Mouse (Mus musculus): ENCODE measurements around the gene Olfr1366. TPM values are rescaled to one million over a fixed set of nuclear protein-coding genes. Genes with fewer than 3 reads are reported as not detected.
"Not testable (repeated sequence)": the region's sequence is repeated elsewhere in the genome, so short reads cannot be mapped to it uniquely, and the experiment has no call there.

The Olfr1366 gene
- polyA plus RNA-seq, 1 experiment from 2014 or later = 0.21 TPM

DNA sequence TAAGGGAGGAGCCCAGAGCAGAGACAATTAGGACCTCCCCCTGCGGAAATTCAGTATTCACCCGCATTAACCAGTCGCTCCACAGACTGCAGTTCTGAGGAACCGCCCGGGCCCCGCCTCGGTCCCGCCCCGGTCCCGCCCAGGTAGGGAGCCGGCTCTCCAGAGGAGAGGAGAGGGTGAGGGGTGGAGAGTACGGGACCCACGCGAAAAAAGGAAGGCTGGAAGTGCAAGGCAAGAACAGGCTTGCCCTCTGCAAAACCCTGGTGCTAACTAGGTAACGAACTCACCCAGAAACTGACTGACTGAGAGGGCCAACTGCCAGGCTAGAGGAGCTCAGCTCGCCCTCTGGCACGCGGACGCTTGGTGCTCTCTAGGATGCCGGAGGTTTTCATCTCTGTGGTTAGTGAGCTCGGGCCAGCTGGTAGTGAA, 36.4 kb downstream of the Olfr1366 start:
- ATAC-seq (ENCODE audit: insufficient number of reproducible peaks, low FRiP score, low TSS enrichment, low read depth) = peak; percentile 98
- Histone ChIP-seq H3K36me3 (ENCODE audit: control insufficient read depth, insufficient read depth, low read length) (no peaks in the 10 kb centered on the region), H3K27me3 (ENCODE audit: control insufficient read depth, insufficient read depth, low read length) (no peaks in the 10 kb centered on the region), H3K27ac (replicated peaks; ENCODE audit: low read depth, low read length) (peak overlapping the region; percentile 65; the same call in 1 of the 2 replicates), H3K4me1 (ENCODE audit: control insufficient read depth, insufficient read depth, low read length) (no peaks in the 10 kb centered on the region), H3K4me3 (ENCODE audit: low read depth, low read length) (peak overlapping the region; percentile 62), H3K9ac (ENCODE audit: low read length) (peak overlapping the region; percentile 69), H3K9me3 (ENCODE audit: control insufficient read depth, low read length) (no peaks in the 10 kb centered on the region), H3K4me2 (ENCODE audit: low read depth, severe bottlenecking) (peak overlapping the region; percentile 51)
- 0% methylated on average over 21 of the region's 21 CpGs for WGBS
- peak; percentile 90 for DNase-seq (ENCODE audit: low spot score)

DNA sequence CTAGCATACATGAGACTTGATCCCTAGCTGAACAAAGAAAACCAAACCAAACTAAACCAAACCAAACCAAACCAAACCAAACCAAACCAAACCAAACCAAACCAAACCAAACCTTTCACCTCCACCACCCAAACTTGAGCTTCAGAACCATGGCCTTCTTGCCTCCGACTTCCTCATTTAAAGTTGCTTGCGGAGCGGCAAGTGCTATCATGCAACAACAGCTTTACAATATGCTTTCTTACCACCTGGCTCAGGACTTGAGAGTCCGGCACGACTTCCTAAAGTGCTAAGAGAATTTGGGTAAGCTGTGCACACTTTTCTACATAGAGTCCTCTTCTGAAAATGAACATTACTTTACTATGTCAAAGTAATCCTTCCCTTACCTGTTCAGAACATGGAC, 40.3 kb downstream of the Olfr1366 start:
- Histone ChIP-seq H3K9ac (ENCODE audit: low read length) (no peak overlapping the region), H3K9me3 (ENCODE audit: control insufficient read depth, low read length) (no peaks in the 10 kb centered on the region), H3K4me3 (ENCODE audit: low read depth, low read length) (no peak overlapping the region), H3K4me2 (ENCODE audit: low read depth, severe bottlenecking) (no peak overlapping the region), H3K4me1 (ENCODE audit: control insufficient read depth, insufficient read depth, low read length) (no peaks in the 10 kb centered on the region), H3K36me3 (ENCODE audit: control insufficient read depth, insufficient read depth, low read length) (no peaks in the 10 kb centered on the region), H3K27me3 (ENCODE audit: control insufficient read depth, insufficient read depth, low read length) (no peaks in the 10 kb centered on the region), H3K27ac (replicated peaks; ENCODE audit: low read depth, low read length) (no peak overlapping the region)
- ATAC-seq (ENCODE audit: insufficient number of reproducible peaks, low FRiP score, low TSS enrichment, low read depth) (no peak), DNase-seq (ENCODE audit: low spot score) (no peak)
- WGBS = 87% methylated on average over 5 of the region's 5 CpGs

DNA sequence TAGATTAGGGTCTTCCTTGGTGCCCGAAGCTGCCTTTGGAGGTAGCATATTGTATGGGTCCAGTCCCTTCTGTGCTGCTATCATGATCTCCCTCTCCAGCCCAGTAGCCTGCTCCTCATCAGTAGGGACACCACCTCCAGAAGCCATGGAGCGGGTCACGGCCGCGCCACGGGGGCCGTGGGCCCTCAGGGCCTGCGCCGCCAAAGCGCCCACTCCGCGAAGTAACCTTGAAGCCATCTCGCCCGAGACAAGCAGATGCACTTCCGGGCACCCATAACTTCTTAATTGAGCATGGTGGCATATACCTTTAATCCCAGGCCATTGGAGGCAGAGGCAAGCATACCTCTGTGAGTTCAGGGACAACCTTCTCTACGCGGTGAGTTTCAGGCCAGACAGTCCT, 41.4 kb downstream of the Olfr1366 start, which contains the start of gene Gm11273:
TSS of gene Gm11273 (minus strand) at position 237 of the 400 bp plus-strand sequence.
- H3K4me1 ChIP-seq (ENCODE audit: control insufficient read depth, insufficient read depth, low read length); ATAC-seq (ENCODE audit: insufficient number of reproducible peaks, low FRiP score, low TSS enrichment, low read depth): not testable (repeated sequence)

DNA sequence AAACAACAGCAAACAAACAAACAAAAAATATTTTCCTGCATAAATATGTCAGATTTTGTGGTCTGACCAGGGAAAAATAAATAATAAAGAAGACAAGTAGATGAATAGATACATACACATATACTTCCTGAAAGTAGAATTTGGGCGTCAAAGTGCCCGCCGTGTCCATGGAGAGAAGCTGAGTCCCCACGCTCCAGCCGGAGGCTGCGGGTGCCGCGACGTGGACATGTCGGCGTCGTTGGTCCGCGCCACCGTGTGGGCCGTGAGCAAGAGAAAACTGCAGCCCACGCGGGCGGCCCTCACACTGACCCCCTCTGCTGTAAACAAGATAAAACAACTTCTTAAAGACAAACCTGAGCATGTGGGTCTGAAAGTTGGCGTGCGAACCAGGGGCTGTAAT, 47.5 kb downstream of the Olfr1366 start, which contains the start of gene AK157302:
TSS of gene AK157302 (plus strand) at position 144 of the 400 bp plus-strand sequence.
- DNase-seq (ENCODE audit: low spot score) (no peak), ATAC-seq (ENCODE audit: insufficient number of reproducible peaks, low FRiP score, low TSS enrichment, low read depth) (no peak)
- 94% methylated on average over 21 of the region's 21 CpGs for WGBS
- Histone ChIP-seq H3K27ac (replicated peaks; ENCODE audit: low read depth, low read length) (no peak within 1 kb of the TSS), H3K9ac (ENCODE audit: low read length) (no peak within 1 kb of the TSS), H3K4me3 (ENCODE audit: low read depth, low read length) (no peak within 1 kb of the TSS), H3K4me1 (ENCODE audit: control insufficient read depth, insufficient read depth, low read length) (no peaks in the 10 kb centered on the region), H3K9me3 (ENCODE audit: control insufficient read depth, low read length) (no peaks in the 10 kb centered on the region), H3K36me3 (ENCODE audit: control insufficient read depth, insufficient read depth, low read length) (no peaks in the 10 kb centered on the region), H3K27me3 (ENCODE audit: control insufficient read depth, insufficient read depth, low read length) (no peaks in the 10 kb centered on the region), H3K4me2 (ENCODE audit: low read depth, severe bottlenecking) (no peak within 1 kb of the TSS)

More for the DNA sequence above, 41.4 kb downstream of the Olfr1366 start, which contains the start of gene Gm11273:
- not testable (repeated sequence) for H3K27me3 ChIP-seq (ENCODE audit: control insufficient read depth, insufficient read depth, low read length); H3K27ac ChIP-seq (replicated peaks; ENCODE audit: low read depth, low read length); H3K4me3 ChIP-seq (ENCODE audit: low read depth, low read length); H3K4me2 ChIP-seq (ENCODE audit: low read depth, severe bottlenecking); H3K36me3 ChIP-seq (ENCODE audit: control insufficient read depth, insufficient read depth, low read length); DNase-seq (ENCODE audit: low spot score); H3K9me3 ChIP-seq (ENCODE audit: control insufficient read depth, low read length); H3K9ac ChIP-seq (ENCODE audit: low read length)
- WGBS = 94% methylated on average over 17 of the region's 17 CpGs

DNA sequence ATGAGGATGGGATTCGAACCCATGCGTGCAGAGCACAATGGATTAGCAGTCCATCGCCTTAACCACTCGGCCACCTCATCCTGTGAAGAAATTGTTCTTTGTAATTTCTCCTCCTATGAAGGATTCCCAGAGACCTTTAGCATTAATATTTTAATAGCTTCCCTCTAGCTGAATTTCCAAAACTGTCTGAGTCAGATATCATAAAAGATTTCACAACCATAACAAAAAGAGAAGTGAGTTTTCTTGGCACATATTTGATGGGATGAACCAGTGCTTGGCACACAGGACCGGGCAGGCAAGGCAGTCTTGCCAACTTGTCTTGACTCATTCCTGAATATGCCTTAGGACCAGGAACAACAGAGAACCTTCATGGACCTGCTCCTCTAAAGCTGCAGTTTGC, 49.8 kb downstream of the Olfr1366 start:
- Histone ChIP-seq H3K36me3 (ENCODE audit: control insufficient read depth, insufficient read depth, low read length) (no peaks in the 10 kb centered on the region), H3K4me2 (ENCODE audit: low read depth, severe bottlenecking) (no peak overlapping the region), H3K4me3 (ENCODE audit: low read depth, low read length) (no peak overlapping the region), H3K27me3 (ENCODE audit: control insufficient read depth, insufficient read depth, low read length) (no peaks in the 10 kb centered on the region), H3K9me3 (ENCODE audit: control insufficient read depth, low read length) (no peaks in the 10 kb centered on the region), H3K9ac (ENCODE audit: low read length) (no peak overlapping the region), H3K4me1 (ENCODE audit: control insufficient read depth, insufficient read depth, low read length) (no peaks in the 10 kb centered on the region), H3K27ac (replicated peaks; ENCODE audit: low read depth, low read length) (no peak overlapping the region)
- ATAC-seq (ENCODE audit: insufficient number of reproducible peaks, low FRiP score, low TSS enrichment, low read depth) = no peak
- WGBS = 93% methylated on average over 5 of the region's 5 CpGs
- no peak for DNase-seq (ENCODE audit: low spot score)

DNA sequence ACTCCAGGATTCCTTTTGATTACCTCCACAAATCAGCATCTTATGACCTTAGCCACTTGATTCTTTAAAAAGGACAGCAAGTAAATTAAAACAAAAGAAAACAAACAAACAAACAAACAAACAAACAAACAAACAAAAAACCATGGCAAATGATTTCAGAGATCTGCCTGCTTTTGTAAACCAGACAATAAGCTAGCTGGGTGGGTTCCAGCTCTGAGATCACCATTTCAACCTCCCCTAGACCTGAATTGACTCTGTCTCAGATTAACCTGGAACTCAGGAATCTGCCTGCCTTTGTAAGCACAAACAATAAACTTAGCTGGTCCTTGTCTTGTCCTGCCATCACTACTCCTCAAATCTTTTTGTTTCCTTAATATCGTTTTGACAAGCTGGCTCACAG, 55.7 kb downstream of the Olfr1366 start:
- H3K4me1 ChIP-seq (ENCODE audit: control insufficient read depth, insufficient read depth, low read length) = no peaks in the 10 kb centered on the region
- no peak for DNase-seq (ENCODE audit: low spot score)
- H3K9ac ChIP-seq (ENCODE audit: low read length) = no peak overlapping the region
- H3K36me3 ChIP-seq (ENCODE audit: control insufficient read depth, insufficient read depth, low read length) = no peaks in the 10 kb centered on the region
- H3K4me2 ChIP-seq (ENCODE audit: low read depth, severe bottlenecking) = no peak overlapping the region
- 91% methylated on average over 1 of the region's 1 CpGs for WGBS
- H3K4me3 ChIP-seq (ENCODE audit: low read depth, low read length) = no peak overlapping the region
- H3K9me3 ChIP-seq (ENCODE audit: control insufficient read depth, low read length) = no peaks in the 10 kb centered on the region
- H3K27ac ChIP-seq (replicated peaks; ENCODE audit: low read depth, low read length) = no peak overlapping the region
- H3K27me3 ChIP-seq (ENCODE audit: control insufficient read depth, insufficient read depth, low read length) = no peaks in the 10 kb centered on the region
- ATAC-seq (ENCODE audit: insufficient number of reproducible peaks, low FRiP score, low TSS enrichment, low read depth) = no peak

Other genes starting within 250 kb of the Olfr1366 start
- 0.51 and 0.88 TPM in 2 replicates for gene Gpx6, start 230.7 kb downstream of the Olfr1366 start, polyA plus RNA-seq (2014; fragmentation: Nextera tagmentation; extraction: Ambion mirVana)
- gene Olfr1367, start 195.9 kb downstream of the Olfr1366 start, polyA plus RNA-seq (2014; fragmentation: Nextera tagmentation; extraction: Ambion mirVana) = not detected in 2 replicates
- gene Zscan12, start 180.0 kb downstream of the Olfr1366 start, polyA plus RNA-seq (2014; fragmentation: Nextera tagmentation; extraction: Ambion mirVana) = 20.2 and 20.3 TPM in 2 replicates
- gene Zkscan3, start 140.1 kb downstream of the Olfr1366 start, polyA plus RNA-seq (2014; fragmentation: Nextera tagmentation; extraction: Ambion mirVana) = 94.2 and 97.2 TPM in 2 replicates
- 5.4 and 5.7 TPM in 2 replicates for gene Pgbd1, start 101.8 kb downstream of the Olfr1366 start, polyA plus RNA-seq (2014; fragmentation: Nextera tagmentation; extraction: Ambion mirVana)
- 22.0 and 25.6 TPM in 2 replicates for gene Zscan26, start 89.1 kb downstream of the Olfr1366 start, polyA plus RNA-seq (2014; fragmentation: Nextera tagmentation; extraction: Ambion mirVana)
- 2.5 and 2.8 TPM in 2 replicates for gene Nkapl, start 74.3 kb downstream of the Olfr1366 start, polyA plus RNA-seq (2014; fragmentation: Nextera tagmentation; extraction: Ambion mirVana)
- gene Zkscan4, start 63.9 kb downstream of the Olfr1366 start, polyA plus RNA-seq (2014; fragmentation: Nextera tagmentation; extraction: Ambion mirVana) = 2.5 and 2.9 TPM in 2 replicates
- gene Gm10065, start 63.4 kb downstream of the Olfr1366 start, polyA plus RNA-seq (2014; fragmentation: Nextera tagmentation; extraction: Ambion mirVana) = 0.67 TPM in 1 of 2 replicates, not detected in the other
- gene AK157302, start 47.6 kb downstream of the Olfr1366 start, polyA plus RNA-seq (2014; fragmentation: Nextera tagmentation; extraction: Ambion mirVana) = 0.24 and 0.35 TPM in 2 replicates
- 2.5 and 4.0 TPM in 2 replicates for gene Gm11273, start 41.4 kb downstream of the Olfr1366 start, polyA plus RNA-seq (2014; fragmentation: Nextera tagmentation; extraction: Ambion mirVana)
- gene Zkscan8, start 11.7 kb downstream of the Olfr1366 start, polyA plus RNA-seq (2014; fragmentation: Nextera tagmentation; extraction: Ambion mirVana) = 9.6 and 13.1 TPM in 2 replicates
- 0.05 TPM in 1 of 2 replicates, not detected in the other for gene Olfr1535, start 17.1 kb upstream of the Olfr1366 start, polyA plus RNA-seq (2014; fragmentation: Nextera tagmentation; extraction: Ambion mirVana)
- not detected in 2 replicates for gene Olfr1364, start 39.0 kb upstream of the Olfr1366 start, polyA plus RNA-seq (2014; fragmentation: Nextera tagmentation; extraction: Ambion mirVana)
- gene Olfr1362, start 71.2 kb upstream of the Olfr1366 start, polyA plus RNA-seq (2014; fragmentation: Nextera tagmentation; extraction: Ambion mirVana) = not detected in 2 replicates
- gene Olfr11, start 99.7 kb upstream of the Olfr1366 start, polyA plus RNA-seq (2014; fragmentation: Nextera tagmentation; extraction: Ambion mirVana) = not detected in 2 replicates
- not detected in 2 replicates for gene Olfr1361, start 120.6 kb upstream of the Olfr1366 start, polyA plus RNA-seq (2014; fragmentation: Nextera tagmentation; extraction: Ambion mirVana)
- not detected in 2 replicates for gene Olfr1360, start 134.6 kb upstream of the Olfr1366 start, polyA plus RNA-seq (2014; fragmentation: Nextera tagmentation; extraction: Ambion mirVana)
- not detected in 2 replicates for gene Olfr1359, start 155.3 kb upstream of the Olfr1366 start, polyA plus RNA-seq (2014; fragmentation: Nextera tagmentation; extraction: Ambion mirVana)
- gene Hist1h2bl, start 173.3 kb upstream of the Olfr1366 start, polyA plus RNA-seq (2014; fragmentation: Nextera tagmentation; extraction: Ambion mirVana) = 2.2 and 2.9 TPM in 2 replicates
- gene Hist1h2ai, start 173.6 kb upstream of the Olfr1366 start, polyA plus RNA-seq (2014; fragmentation: Nextera tagmentation; extraction: Ambion mirVana) = 16.9 and 20.4 TPM in 2 replicates
- 13.2 and 15.5 TPM in 2 replicates for gene Hist1h3h, start 174.9 kb upstream of the Olfr1366 start, polyA plus RNA-seq (2014; fragmentation: Nextera tagmentation; extraction: Ambion mirVana)
- 7.6 and 9.2 TPM in 2 replicates for gene Hist1h2bm, start 179.2 kb upstream of the Olfr1366 start, polyA plus RNA-seq (2014; fragmentation: Nextera tagmentation; extraction: Ambion mirVana)
- 1.1 and 1.7 TPM in 2 replicates for gene Hist1h4j, start 192.3 kb upstream of the Olfr1366 start, polyA plus RNA-seq (2014; fragmentation: Nextera tagmentation; extraction: Ambion mirVana)
- gene Hist1h4k, start 207.7 kb upstream of the Olfr1366 start, polyA plus RNA-seq (2014; fragmentation: Nextera tagmentation; extraction: Ambion mirVana) = 3.4 and 7.1 TPM in 2 replicates
- 6.1 and 9.4 TPM in 2 replicates for gene Hist1h2ak, start 211.0 kb upstream of the Olfr1366 start, polyA plus RNA-seq (2014; fragmentation: Nextera tagmentation; extraction: Ambion mirVana)
- 1.8 and 2.6 TPM in 2 replicates for gene Hist1h2bn, start 211.3 kb upstream of the Olfr1366 start, polyA plus RNA-seq (2014; fragmentation: Nextera tagmentation; extraction: Ambion mirVana)
- 20.0 and 21.2 TPM in 2 replicates for gene Hist1h1b, start 237.8 kb upstream of the Olfr1366 start, polyA plus RNA-seq (2014; fragmentation: Nextera tagmentation; extraction: Ambion mirVana)
- 294 and 298 TPM in 2 replicates for gene Hist1h3i, start 240.6 kb upstream of the Olfr1366 start, polyA plus RNA-seq (2014; fragmentation: Nextera tagmentation; extraction: Ambion mirVana)
- gene Hist1h2an, start 244.4 kb upstream of the Olfr1366 start, polyA plus RNA-seq (2014; fragmentation: Nextera tagmentation; extraction: Ambion mirVana) = 7.5 and 10.7 TPM in 2 replicates
- gene Hist1h2bp, start 244.7 kb upstream of the Olfr1366 start, polyA plus RNA-seq (2014; fragmentation: Nextera tagmentation; extraction: Ambion mirVana) = 1.7 and 4.9 TPM in 2 replicates

Measured in limb, embryonic 11.5 days (tissue).